Mouse (Mus musculus): ENCODE measurements around the gene Man1a. TPM values are rescaled to one million over a fixed set of nuclear protein-coding genes. Genes with fewer than 3 reads are reported as not detected.
A peak's percentile ranks its signal among the peaks of the same experiment; 100 is the strongest.

The Man1a gene
- polyA plus RNA-seq, 1 experiment, result 22.1 TPM

DNA sequence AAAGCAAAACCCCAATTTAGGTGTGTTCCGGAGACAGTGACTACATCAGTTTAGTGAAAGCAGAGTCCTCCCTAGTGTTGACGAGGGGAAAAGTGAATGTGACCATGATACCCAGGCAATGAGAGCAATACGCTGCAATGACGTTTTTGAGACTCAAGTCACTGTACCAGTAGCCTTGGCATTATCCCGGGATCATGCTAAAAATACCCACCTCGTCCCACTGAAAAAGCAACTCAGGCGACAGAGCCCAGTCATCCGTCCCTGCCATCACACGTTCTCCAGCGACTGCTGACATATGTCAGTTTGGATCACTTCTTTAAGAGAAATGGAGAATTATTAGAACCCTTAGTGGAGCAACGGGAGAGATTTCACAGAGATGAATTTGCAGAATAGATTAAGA is 13.6 kb downstream of the Man1a start:
- DNase-seq (ENCODE audit: extremely low spot score in 1 of 2, low spot score in 1 of 2), result no peak

DNA sequence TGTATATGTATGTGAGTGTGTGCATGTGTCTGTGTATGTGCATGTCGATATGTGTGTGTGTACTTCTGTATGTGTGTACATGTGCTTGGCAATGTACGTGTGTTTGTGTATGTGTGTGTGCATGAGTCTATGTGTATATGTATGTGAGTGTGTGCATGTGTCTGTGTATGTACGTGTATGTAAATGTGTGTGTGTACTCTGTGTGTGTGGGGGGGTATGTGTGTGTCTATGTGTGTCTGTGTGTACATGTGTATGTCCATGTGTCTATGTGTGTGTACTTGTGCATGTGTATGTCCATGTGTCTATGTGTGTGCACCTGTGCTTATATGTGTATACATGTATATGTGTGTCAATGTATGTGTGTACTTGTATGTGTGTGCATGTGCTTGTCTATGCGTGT is 15.2 kb downstream of the Man1a start:
- DNase-seq (ENCODE audit: extremely low spot score in 1 of 2, low spot score in 1 of 2), result no peak

DNA sequence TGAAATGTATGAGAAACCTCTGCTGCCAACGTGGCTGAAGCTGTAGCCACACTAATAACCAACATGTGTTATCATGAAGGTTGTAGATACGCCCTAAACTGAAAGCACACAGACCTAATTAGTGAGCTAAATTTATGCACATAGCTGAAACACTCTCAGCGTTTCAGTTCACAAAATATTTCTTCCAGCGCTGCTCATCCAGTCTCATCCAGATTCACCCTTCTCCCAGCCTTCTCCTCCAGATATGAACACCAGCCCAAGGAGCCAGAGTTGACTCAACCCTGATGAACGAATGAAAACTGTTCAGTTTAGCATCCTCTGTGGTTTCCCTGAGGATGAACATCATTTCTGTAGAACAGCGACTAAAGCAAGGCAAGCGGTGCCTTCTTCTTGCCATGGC is 15.8 kb downstream of the Man1a start:
- DNase-seq (ENCODE audit: extremely low spot score in 1 of 2, low spot score in 1 of 2), result no peak

DNA sequence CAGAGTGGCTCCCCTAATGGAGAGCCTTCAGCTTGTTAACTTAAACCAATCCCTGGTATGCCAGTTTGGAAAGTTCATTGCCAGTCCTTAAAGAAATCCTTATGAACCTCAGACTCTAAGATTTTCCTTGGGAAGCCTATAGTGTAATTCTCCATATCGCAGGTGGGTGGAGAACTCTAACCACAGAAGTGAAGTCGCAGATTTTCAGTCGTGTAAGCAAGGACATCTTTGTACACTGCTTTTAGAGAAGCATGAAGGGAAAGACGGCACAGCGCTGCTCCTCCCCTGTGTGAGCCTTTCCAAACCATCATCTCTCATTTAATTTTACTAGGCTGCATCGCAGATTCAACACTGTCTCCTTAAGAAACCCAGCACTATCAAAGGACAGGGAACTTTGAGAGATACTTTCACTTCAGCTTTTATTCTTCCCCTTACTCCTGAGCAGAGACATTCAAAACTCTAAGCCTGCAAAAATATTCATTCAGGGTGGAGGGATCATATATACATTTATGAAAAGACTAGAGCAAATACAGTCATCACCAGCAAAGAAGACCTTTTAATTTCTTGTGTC is 16.6 kb downstream of the Man1a start:
- peak in 1 of 2 experiments; percentile 34 for DNase-seq (ENCODE audit: extremely low spot score in 1 of 2, low spot score in 1 of 2)

DNA sequence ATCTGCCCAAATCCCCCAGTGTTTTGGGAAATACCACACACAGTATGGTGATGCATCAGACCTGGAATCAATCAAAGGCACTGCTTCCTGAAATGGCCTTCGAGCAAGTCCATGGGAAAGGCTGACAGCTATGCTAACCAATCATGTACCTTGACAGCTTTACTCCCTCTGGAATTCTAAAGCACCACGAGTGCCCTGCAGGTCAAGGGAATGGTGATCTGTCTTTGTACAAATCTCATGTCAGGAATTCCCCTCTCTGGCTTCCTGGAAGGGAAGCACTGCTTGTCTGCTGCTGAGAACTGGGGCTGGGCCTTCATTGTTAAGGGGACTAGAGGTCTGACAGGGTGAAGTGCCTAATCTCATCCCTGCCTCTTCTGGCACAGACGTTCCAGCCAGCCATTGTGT is 17.3 kb downstream of the Man1a start:
- no peak for DNase-seq (ENCODE audit: extremely low spot score in 1 of 2, low spot score in 1 of 2)

DNA sequence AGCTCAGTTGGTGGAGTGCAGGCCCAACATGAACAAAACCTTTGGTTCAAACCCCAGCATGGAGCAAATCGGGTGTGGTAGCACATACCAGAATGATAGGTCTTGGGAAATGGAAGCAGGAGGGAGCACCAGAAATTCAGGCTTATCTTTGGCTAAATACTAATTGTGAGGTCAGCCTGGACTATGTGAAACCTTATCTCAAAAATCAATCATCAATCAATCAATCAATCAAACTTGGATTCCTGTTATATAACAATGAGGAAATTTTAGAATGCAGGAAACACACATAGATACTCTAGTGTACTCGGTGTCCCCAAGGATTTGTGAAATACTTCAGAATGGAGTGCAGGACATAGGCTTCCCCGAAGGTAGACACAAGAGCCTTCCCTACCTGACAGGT is 17.8 kb downstream of the Man1a start:
- DNase-seq (ENCODE audit: extremely low spot score in 1 of 2, low spot score in 1 of 2), result no peak

DNA sequence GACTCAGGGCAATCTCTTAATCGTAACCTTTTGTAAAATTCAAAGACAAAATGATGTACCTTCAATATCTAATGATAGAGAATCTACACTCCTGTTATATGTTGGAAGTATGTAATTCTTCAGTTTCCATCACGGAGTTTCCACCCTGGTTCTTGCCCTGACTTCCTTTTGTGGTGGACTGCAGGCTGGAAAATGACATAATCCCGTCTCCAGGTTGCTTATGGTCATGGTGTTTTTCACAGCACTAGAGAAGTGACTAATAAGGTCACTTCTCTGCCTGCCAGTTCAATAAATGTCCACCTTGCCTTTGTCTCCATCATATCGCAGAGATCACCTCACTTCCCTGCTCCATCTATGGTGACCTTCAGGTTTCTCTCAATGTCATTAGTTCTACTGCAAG is 22.2 kb downstream of the Man1a start:
- no peak for DNase-seq (ENCODE audit: extremely low spot score in 1 of 2, low spot score in 1 of 2)

DNA sequence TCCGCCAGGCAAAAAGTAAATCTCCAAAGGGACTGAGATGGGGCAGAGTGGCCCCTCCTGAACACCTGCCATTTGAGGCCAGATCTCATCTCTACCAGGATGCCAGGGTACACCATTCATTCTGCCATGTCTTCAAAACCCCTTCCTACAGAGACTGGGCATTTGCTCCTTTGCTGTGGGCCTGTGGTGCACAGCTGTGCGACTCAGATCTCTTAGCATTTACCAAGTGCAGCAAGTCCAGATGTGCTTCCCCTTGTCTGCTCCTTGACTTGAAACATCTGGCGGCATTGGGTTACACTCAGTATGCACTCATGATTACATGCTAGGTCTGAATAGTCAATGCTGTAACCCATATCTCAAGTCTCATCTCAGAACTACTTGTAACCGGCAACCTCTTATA is 28.5 kb downstream of the Man1a start:
- no peak for DNase-seq (ENCODE audit: extremely low spot score in 1 of 2, low spot score in 1 of 2)

DNA sequence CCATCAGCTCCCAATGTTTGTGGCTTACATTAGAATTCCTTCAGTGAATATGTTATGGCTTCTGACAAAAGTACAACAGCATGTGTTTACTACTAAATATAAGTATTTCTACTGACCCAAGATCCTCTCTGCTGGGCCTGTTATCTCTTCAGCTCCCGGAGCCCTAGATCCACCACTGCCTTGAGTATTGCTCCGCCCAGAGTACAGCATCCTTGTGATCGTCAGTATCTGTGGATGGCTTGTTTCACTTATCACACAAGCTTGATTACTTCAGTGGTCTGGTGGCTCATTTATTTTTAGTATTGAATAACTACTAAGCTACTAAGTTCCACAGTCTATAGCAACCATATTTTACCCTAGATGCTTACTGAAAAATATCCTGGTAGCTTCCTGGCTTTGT is 33.1 kb downstream of the Man1a start:
- DNase-seq (ENCODE audit: extremely low spot score in 1 of 2, low spot score in 1 of 2), result no peak

DNA sequence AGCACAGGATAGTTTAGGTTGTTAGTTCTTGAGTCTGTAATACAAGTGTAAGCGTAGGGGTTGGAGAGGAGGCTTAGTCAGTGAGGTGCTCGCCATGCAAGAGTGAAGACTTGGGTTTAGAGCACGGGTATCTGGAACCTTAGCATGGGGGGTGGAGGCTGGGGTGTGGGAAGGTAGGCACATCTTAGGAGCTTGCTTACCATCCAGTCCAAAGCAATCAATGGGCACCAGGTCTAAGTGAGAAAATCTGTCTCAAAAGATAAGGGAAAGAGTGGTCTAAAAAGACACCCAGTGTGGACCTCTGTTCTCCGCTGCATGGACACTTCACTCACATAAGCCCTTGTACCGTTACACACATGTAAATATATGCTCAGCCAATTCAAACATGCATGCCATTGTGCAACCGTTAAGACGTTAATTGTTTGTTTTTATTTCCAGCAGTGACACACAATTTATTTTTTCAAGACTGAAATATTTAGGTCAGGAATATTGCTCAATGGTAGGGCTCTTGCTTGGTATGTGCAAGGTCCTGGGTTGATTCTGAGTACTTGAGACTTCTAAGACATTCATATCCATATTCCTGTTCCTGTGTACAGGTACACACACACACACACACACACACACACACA is 34.1 kb downstream of the Man1a start:
- no peak for DNase-seq (ENCODE audit: extremely low spot score in 1 of 2, low spot score in 1 of 2)

DNA sequence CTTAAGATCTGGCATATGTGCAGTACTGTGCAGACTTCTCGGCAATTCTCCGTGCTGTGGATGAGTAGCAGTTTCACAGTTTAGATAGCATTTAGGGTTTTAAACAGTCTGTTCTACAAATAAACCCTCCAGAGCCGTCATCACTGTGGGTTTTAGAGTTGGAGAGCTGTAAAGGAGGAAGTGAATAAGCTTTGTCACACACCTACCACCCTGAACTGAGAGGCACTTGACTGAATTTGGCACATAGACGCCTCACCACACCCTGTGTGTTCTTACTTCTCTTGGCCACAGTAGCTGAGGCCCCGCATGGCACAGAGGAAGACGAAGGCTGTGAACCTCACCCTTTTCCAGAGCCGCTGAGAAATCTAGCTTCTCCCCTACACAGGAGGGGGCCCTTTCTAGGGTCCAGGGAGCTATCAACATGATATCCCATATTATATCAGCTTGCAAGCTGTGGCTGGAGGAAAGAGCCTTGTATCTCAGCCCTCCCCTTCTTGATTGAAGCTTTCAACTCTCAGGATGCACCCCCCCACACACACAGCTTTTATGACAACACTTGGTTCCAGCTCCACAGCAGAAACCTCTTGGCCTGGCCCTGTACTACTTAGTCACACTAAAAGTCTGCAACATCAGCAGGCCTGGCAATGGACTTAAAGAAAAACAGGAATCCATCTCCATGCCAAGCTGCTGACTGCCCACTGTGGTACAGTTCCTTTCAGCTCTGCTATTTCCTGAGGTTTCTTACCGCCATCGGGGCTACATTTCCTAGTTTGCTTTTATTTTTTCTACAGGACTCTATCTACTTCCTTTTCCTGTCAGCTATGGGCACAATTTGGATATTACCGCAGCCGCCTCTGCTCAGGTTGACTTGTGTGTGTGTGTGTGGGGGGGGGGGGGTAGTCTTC is 35.9 kb downstream of the Man1a start:
- DNase-seq (ENCODE audit: extremely low spot score in 1 of 2, low spot score in 1 of 2), result peak; percentile 76 to 81

DNA sequence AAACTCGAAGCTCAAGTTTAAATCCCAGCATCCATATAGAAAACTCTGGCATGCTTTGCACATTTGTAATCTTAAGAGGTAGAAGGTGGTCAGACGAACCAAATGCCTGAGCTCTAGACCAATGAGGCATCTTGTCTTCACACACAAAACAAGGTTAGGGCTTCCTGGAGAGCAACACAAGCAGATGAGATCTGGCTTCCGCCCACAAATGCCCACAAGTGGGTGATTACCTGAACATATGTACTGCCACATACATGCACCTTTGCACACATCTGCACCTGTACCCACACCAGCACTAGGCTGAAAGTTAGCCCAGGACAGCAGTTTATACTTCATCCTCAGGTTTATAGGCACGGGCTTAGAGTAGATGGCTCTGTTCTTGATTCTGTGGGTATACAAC is 36.7 kb downstream of the Man1a start:
- DNase-seq (ENCODE audit: extremely low spot score in 1 of 2, low spot score in 1 of 2), result no peak

DNA sequence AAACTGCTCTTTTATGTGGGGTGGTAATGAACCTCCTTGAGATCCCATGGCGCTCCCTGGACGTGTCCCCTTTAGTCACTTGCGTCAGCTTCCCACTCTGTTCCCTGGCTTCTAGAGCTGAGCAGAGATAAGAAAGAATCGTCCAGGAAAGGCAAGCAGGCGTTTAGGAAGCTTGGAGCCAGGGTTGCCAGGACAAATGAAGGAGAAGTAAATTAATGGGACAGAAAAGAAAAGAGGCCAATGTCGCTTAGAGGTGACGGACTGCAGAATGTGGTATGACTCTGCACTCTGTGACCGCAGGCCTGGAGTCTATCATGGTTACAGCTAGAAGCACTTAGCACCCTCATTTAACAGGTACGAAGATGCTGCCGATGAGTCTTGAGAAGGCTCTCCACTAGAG is 37.7 kb downstream of the Man1a start:
- DNase-seq (ENCODE audit: extremely low spot score in 1 of 2, low spot score in 1 of 2), result no peak

DNA sequence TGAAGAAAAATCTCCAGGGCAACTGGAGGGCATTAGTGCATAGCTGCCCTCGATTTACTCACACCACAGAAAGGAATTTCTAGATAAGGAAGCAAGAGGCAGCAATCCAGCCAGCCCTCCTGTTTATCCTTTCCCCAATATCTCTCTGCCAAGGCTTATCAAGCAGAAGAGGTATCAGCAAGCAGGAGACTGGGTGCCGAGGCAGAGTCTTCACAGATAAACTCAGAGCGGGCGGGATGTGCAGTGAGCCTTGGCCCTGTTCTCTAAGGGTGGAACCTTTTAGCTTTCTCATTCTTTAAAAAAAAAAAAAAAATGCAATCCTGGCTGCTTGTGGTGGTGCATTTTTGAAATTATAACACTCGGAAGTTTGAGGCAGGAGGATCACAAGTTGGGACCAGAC is 38.2 kb downstream of the Man1a start:
- no peak for DNase-seq (ENCODE audit: extremely low spot score in 1 of 2, low spot score in 1 of 2)

DNA sequence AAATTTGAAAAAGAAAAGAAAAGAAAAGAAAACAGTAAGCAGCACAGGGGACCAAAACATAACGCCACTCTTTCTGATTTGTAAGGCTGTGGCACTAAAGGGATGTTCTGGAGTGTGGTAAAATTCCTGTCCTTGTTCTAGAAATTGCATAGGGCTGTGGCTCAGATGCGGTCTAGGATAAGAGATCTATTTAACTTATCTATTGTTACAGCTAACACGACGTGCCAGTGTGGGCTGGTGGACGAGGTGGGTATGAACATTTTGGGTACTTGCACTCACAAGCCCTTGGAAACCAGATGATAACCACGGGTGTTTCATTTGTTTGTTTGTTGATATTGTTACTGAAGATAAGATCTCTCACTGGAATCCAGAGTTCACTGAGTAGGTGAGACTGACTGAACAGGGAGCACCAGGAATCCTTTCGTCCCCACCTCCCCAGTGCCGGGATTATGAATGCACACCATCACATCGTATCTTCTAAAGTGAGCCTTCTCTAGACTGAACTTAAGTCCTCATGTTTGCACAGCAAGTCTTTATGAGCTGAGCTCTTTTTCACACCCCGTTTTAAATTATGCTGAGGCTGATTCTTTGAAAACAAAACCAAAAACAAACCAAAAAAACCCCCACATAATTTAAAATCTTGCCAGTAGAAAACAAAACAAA is 38.9 kb downstream of the Man1a start:
- DNase-seq (ENCODE audit: extremely low spot score in 1 of 2, low spot score in 1 of 2), result no peak

DNA sequence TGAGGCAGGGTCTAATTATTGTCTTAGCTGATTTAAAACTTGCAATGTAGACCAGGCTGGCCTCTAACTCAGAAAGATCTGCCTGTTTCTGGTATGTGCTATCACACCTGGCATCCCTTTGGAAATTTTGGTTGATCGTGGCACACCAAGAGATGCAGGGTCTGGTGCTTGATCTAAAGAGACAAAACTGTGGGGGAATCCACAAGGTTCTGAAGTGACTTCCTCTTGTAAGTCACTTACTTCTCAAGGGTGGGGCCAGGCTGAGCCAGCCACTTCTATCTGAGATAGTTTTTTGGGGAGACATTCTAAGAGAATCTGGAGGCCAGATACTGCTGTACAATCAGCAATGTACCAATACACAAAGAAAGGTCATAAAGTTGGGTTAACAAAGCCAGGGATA is 40.8 kb downstream of the Man1a start:
- no peak for DNase-seq (ENCODE audit: extremely low spot score in 1 of 2, low spot score in 1 of 2)

DNA sequence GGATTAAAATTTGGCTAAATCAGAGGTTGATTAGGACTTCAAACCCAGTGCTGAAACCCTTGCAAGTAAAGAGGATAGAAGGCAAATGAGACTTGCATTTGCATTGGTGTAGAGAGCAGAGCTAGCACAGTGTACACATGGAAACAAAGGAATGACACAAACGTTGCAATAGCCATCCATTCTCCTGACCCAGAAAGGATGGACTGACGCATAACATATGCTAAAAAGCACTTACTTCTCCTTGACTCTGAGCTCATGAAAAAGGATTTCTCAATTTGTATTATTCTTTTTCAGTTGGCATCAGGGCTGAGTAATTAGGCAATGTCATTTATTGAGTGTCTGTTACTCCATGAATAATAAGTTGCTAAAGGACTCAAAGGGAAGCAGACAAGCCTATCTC is 41.6 kb downstream of the Man1a start:
- no peak for DNase-seq (ENCODE audit: extremely low spot score in 1 of 2, low spot score in 1 of 2)

DNA sequence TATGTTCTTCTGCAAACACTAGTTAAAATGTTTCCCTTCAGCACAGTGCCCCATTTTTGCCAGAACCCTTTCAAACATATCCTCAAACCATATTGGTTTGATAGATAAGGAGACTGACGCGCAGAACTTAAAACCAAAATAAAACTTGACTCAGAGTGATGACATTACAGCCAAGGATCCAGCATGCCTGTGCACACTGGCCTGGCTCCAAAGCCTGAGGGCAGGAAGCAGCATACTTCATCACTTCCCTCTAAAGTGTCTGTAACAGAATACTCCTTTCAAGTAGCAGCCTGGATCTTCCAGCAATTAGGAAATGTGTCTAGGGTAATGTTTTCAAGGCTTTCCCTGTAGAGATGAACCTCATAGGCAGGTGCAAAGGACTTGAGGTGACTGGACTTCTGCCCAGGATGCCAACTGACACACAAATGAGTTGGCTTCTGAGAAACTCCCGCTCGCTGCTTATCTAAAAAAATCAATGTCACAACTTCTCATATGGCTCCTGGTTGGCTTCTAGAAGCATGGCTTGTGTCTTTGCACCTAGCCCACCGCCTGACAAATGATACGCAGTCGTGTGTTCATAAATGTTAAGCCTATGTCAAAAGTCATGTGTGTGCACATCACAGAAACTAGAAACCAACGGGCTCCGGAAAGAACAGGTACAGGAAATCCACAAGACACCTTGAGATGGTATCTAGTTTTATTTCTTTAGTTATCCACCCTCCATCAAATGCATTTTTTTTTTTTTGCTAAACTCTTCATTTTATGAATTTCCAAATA is 43.9 kb downstream of the Man1a start:
- DNase-seq (ENCODE audit: extremely low spot score in 1 of 2, low spot score in 1 of 2), result no peak

DNA sequence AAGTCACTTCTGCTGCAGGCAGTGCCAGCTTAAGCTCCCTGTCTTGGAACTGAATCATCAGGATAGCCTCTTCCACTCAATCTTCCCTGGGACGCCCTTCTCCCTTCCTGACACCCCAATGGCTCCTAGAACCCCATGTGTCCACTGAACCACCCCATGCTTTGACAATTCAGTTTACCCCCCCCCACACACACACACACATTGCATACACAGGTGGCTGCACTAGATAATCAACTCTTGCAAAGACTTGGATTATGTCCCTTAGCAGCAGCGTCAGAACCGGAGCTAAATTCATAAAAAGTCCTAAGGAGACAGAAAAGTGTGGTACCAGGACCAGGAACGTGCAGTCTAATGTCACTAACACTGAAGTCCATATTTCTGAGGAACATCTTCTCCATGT is 47.5 kb downstream of the Man1a start:
- DNase-seq (ENCODE audit: extremely low spot score in 1 of 2, low spot score in 1 of 2), result no peak

DNA sequence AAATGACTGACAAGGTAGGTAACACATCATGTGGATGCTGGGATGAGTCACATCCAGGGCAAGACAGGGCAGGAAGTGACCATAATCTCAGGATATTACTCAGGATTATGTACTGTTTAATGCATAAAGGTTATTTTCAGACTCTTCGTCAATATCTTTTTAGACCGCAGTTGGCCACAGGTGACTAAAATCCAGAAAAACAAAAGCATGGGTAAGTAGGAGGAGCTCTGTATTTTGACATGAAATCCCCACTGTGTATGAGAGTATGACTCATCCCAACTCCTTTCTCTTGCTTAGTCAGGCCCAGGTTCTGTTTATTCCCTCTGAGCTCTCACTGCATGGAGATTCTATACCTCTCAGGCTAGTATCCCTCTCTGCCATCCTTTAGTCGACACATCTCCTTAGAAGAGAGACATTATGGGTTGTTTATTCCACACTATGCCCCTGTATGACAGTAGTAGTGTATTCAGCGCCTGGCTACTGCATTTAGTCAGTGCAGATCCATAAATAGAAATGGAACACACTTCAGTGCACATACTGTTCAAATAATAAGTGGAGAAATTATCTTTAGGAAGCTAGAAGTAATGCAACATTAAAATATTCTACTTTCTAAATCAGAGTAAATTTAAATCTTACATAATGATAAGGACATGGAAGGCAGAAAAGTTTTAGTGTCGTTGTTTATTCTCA is 49.5 kb downstream of the Man1a start:
- peak in 1 of 2 experiments; percentile 16 for DNase-seq (ENCODE audit: extremely low spot score in 1 of 2, low spot score in 1 of 2)
